Mouse (Mus musculus) adrenal gland, adult 18-20 months (tissue): Measurements from ENCODE around the gene Hoxb3. TPM values are rescaled to one million over a fixed set of nuclear protein-coding genes. Genes with fewer than 3 reads are reported as not detected.

ENCODE experiments used
- DNase-seq, 2 experiments: peaks; one replicate each; pipeline ENCODE4 v3.0.0; 2021 to 2022; ENCODE audit warnings: low spot score in 2 of 2
- total RNA-seq, 2 experiments: library from RNA; stranded (reverse); gene quantifications; 1 replicate in 1 of 2; 2 replicates in 1 of 2; pipeline ENCODE4 v1.2.3; 2021

Hoxb3 gene
- total RNA-seq, 2 experiments from 2014 or later, result 17.2 to 20.7 TPM

- peak; percentile 71 to 76 for DNase-seq
These were observed 21.3 kb upstream of the Hoxb3 start for GRCm38 (mm10) chr11:96301837-96302236.

- no peak for DNase-seq
These were observed 20.6 kb upstream of the Hoxb3 start for GRCm38 (mm10) chr11:96302381-96303150.

GRCm38 (mm10) chr11:96303151-96304099 is 19.7 kb upstream of the Hoxb3 start, which contains the start of gene Hoxb5:
Gene Hoxb5, plus strand, starts transcription at chr11:96303336.
- peak; percentile 92 for DNase-seq

GRCm38 (mm10) chr11:96304381-96305195 is 18.5 kb upstream of the Hoxb3 start:
- peak in 1 of 2 experiments; percentile 40 for DNase-seq

GRCm38 (mm10) chr11:96305505-96306182 is 17.5 kb upstream of the Hoxb3 start:
- DNase-seq, result no peak

- no peak for DNase-seq
These were observed 16.8 kb upstream of the Hoxb3 start for GRCm38 (mm10) chr11:96306183-96306907.

GRCm38 (mm10) chr11:96306908-96307269 is 16.2 kb upstream of the Hoxb3 start:
- no peak for DNase-seq

GRCm38 (mm10) chr11:96308763-96309162 is 14.4 kb upstream of the Hoxb3 start:
- DNase-seq, result peak in 1 of 2 experiments; percentile 46

GRCm38 (mm10) chr11:96309288-96309687 is 13.8 kb upstream of the Hoxb3 start:
- DNase-seq, result peak; percentile 33 to 45

GRCm38 (mm10) chr11:96310183-96310938 is 12.8 kb upstream of the Hoxb3 start:
- peak in 1 of 2 experiments; percentile 33 for DNase-seq

- peak; percentile 43 to 48 for DNase-seq
These were observed 12.0 kb upstream of the Hoxb3 start for GRCm38 (mm10) chr11:96311097-96311496.

GRCm38 (mm10) chr11:96311520-96312417 is 11.4 kb upstream of the Hoxb3 start:
- DNase-seq, result peak; percentile 68 to 73

- DNase-seq, result no peak
These were observed 10.0 kb upstream of the Hoxb3 start for GRCm38 (mm10) chr11:96313134-96313533.

GRCm38 (mm10) chr11:96313806-96314428 is 9.2 kb upstream of the Hoxb3 start:
- peak in 1 of 2 experiments; percentile 58 for DNase-seq

- DNase-seq, result peak; percentile 66 to 75
These were observed 8.3 kb upstream of the Hoxb3 start for GRCm38 (mm10) chr11:96314671-96315343.

- peak in 1 of 2 experiments; percentile 53 for DNase-seq
These were observed 7.8 kb upstream of the Hoxb3 start for GRCm38 (mm10) chr11:96315344-96315681.
